Mouse (Mus musculus) ES-Bruce4 (cell line): Measurements from ENCODE around the gene Mrpl14. TPM values are rescaled to one million over a fixed set of nuclear protein-coding genes. Genes with fewer than 3 reads are reported as not detected.

Experiments used
- H3K27ac ChIP-seq: 2 replicates; pipeline ENCODE4 v1.5.1; 2012; ENCODE audit warnings: low read length, inconsistent platforms; ENCODE audit not compliant: insufficient read depth
- H3K27me3 ChIP-seq: 2 replicates; pipeline ENCODE4 v1.6.1; 2012; ENCODE audit warnings: mild to moderate bottlenecking, low read length, inconsistent platforms; ENCODE audit not compliant: control insufficient read depth, poor library complexity, insufficient read depth, severe bottlenecking
- H3K36me3 ChIP-seq: 2 replicates; pipeline ENCODE4 v1.6.1; 2012; ENCODE audit warnings: inconsistent platforms, mild to moderate bottlenecking, low read length, moderate library complexity; ENCODE audit not compliant: control insufficient read depth, poor library complexity, insufficient read depth, severe bottlenecking
- H3K4me1 ChIP-seq: one replicate; pipeline ENCODE4 v1.8.1; 2011; ENCODE audit warnings: low read length; ENCODE audit not compliant: control insufficient read depth, insufficient read depth
- H3K4me3 ChIP-seq: 2 replicates; pipeline ENCODE4 v1.5.1; 2011; ENCODE audit warnings: low read depth, mild to moderate bottlenecking, low read length
- H3K9ac ChIP-seq: 2 replicates; pipeline ENCODE4 v1.6.1; 2012; ENCODE audit warnings: low read depth, mild to moderate bottlenecking, inconsistent platforms; ENCODE audit not compliant: poor library complexity, severe bottlenecking
- H3K9me3 ChIP-seq: replicated peaks from 2 replicates; pipeline ENCODE4 v1.6.1; 2012; ENCODE audit warnings: mild to moderate bottlenecking, low read length, inconsistent platforms; ENCODE audit not compliant: control insufficient read depth, poor library complexity, insufficient read depth, severe bottlenecking
- CTCF ChIP-seq: IDR thresholded peaks from one replicate; pipeline ENCODE4 v1.8.1; 2011; ENCODE audit warnings: low read depth, low read length
- EP300 ChIP-seq: IDR thresholded peaks from 2 replicates; pipeline ENCODE4 v1.6.1; 2011; ENCODE audit warnings: low read depth, low read length; ENCODE audit not compliant: insufficient read depth
- POLR2A ChIP-seq: IDR thresholded peaks from one replicate; pipeline ENCODE4 v1.8.1; 2011; ENCODE audit warnings: low read length; ENCODE audit not compliant: insufficient read depth
- polyA plus RNA-seq: library from polyadenylated mRNA; stranded (reverse); fragments of >200 nt; gene quantifications from 2 replicates; pipeline ENCODE4 v1.2.4, GENCODE M21; 2011; ENCODE audit warnings: low read depth; ENCODE audit not compliant: missing spikeins, insufficient read depth, insufficient read length

Gene Mrpl14
- polyA plus RNA-seq, 1 experiment: 31.8 TPM

GRCm38 (mm10) chr17:45692159-45692558, 6.0 kb downstream of the Mrpl14 start:
- no peaks in the 10 kb centered on the region for H3K36me3 ChIP-seq
- no peaks in the 10 kb centered on the region for H3K9me3 ChIP-seq
- H3K9ac ChIP-seq: no peak overlapping the region

GRCm38 (mm10) chr17:45693812-45694565, 7.9 kb downstream of the Mrpl14 start:
- no peaks in the 10 kb centered on the region for H3K9me3 ChIP-seq
- H3K9ac ChIP-seq: peak overlapping the region; percentile 82; the same call in 1 of the 2 replicates
- no peak overlapping the region for H3K4me3 ChIP-seq
- H3K4me1 ChIP-seq: peaks cover 5% of the 10 kb centered on the region
- TF ChIP-seq EP300 (no peak), CTCF (no peak), POLR2A (no peak)
- H3K27me3 ChIP-seq: no peaks in the 10 kb centered on the region
- no peak overlapping the region for H3K27ac ChIP-seq
- no peaks in the 10 kb centered on the region for H3K36me3 ChIP-seq

More at GRCm38 (mm10) chr17:45692159-45692558, 6.0 kb downstream of the Mrpl14 start:
- no peaks in the 10 kb centered on the region for H3K27me3 ChIP-seq
- no peak overlapping the region for H3K4me3 ChIP-seq
- no peak overlapping the region for H3K27ac ChIP-seq
- peaks cover 5% of the 10 kb centered on the region for H3K4me1 ChIP-seq
- TF ChIP-seq CTCF: no peak
- no peak for TF ChIP-seq EP300
- no peak for TF ChIP-seq POLR2A

DNA sequence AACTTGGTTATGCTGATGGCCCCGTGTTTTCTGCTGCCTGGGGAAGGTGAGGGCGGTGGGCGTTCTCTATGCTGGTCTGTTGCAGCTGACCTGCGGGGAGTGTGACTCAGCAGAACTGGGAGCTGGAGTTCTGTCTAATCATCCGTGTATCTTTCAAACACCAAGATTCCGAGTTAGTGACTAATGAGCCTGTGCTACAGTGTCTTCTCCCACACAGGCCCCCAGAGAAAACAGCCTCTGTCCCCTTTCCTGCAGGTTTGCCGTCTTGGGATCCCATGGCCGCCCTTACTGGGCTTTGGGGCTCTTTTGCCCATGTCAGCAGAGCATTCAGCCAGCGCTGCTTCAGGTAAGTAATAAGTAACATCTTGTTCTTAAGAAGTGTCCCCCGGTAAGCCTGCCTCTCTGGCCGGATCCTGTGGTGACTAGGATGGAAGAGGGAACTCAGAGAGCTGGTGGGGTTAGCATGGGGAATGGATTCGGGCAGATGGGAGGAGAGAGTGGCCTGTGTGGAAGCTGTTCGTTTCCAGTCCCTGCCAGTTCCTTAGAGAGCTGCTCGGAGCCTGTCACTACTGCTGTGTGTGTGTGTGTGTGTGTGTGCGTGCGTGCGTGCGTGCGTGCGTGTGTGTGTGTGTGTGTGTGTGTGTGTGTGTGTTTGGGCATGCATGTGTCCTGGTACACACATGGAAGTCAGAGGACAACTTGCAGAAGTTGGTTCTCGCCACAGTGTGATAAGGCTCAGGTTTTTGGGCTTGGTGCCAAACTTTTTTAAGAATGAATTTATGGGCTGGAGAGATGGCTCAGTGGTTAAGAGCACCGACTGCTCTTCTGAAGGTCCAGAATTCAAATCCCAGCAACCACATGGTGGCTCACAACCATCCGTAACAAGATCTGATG, 9.4 kb downstream of the Mrpl14 start:
- Histone ChIP-seq H3K4me1 (peaks cover 7% of the 10 kb centered on the region), H3K27ac (peak overlapping the region; percentile 91), H3K4me3 (peak overlapping the region; percentile 57), H3K9ac (peak overlapping the region; percentile 82), H3K36me3 (no peaks in the 10 kb centered on the region), H3K9me3 (no peaks in the 10 kb centered on the region), H3K27me3 (no peaks in the 10 kb centered on the region)
- peak; percentile 73; the same call in 1 of the 2 replicates for TF ChIP-seq EP300
- no peak for TF ChIP-seq POLR2A
- no peak for TF ChIP-seq CTCF

DNA sequence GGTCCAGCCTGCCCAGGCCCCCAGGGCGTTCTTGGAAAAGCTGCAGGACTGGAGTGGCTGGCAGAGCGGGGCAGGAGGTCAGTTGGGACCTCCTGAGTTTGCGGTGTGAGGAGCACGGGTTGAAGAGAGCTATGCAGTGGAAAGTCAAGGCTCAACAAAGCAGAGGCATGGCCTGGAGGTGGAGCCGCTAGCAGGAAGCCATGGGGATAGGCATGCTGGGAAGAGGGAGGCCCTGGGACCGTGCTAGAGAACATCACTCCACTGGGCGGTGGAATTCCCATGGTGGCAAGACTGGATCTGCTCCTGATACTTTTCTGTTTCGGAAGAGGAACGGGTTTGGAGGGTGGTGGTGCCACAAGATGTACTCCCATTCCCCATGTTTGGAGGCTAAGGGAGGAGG, 10.9 kb downstream of the Mrpl14 start:
- H3K4me3 ChIP-seq: peak overlapping the region; percentile 44
- no peaks in the 10 kb centered on the region for H3K36me3 ChIP-seq
- TF ChIP-seq EP300: no peak
- no peak for TF ChIP-seq CTCF
- TF ChIP-seq POLR2A: no peak
- H3K9me3 ChIP-seq: no peaks in the 10 kb centered on the region
- H3K9ac ChIP-seq: peak overlapping the region; percentile 14; the same call in 1 of the 2 replicates
- H3K27ac ChIP-seq: no peak overlapping the region
- H3K27me3 ChIP-seq: no peaks in the 10 kb centered on the region
- H3K4me1 ChIP-seq: peaks cover 7% of the 10 kb centered on the region

- Histone ChIP-seq H3K27me3 (no peaks in the 10 kb centered on the region), H3K4me3 (no peak overlapping the region), H3K4me1 (peaks cover 7% of the 10 kb centered on the region), H3K36me3 (no peaks in the 10 kb centered on the region), H3K27ac (no peak overlapping the region), H3K9ac (no peak overlapping the region), H3K9me3 (no peaks in the 10 kb centered on the region)
- TF ChIP-seq POLR2A (no peak), CTCF (no peak), EP300 (no peak)
These were observed 12.2 kb downstream of the Mrpl14 start for GRCm38 (mm10) chr17:45698368-45698767.

DNA sequence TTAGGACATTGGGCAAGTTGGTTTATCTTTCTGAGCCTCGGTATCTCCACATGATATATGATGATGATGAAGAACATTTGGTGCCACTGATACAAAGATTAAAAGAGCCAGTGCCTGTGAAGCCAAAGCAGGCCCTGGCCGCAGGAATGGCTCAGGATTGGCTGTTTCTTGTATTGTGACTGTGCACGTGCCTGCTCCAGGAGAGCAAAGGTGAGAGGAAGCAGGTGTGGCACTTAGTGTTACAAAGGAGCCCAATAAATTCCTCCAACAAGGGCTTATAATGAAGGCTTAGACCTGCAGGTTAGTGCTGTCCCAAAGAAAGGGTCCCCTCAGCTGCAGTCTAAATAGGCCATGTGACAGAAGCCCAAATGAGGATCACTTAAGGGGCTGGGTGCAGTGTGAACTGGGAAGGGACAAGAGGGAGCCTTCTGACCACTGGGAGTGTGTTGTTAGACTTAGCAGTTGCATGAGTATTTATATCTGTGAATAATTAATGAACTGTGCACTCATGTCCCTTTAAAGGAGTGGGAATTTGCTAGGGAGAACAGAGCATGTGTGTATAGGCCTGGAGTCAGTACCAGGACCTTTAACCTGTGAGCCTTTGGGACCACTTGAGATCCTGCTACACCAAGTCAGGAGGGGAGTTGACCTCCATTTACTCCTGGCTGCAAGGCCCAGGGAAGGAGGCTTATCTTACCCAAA, 13.1 kb downstream of the Mrpl14 start:
- Histone ChIP-seq H3K9me3 (no peaks in the 10 kb centered on the region), H3K27ac (no peak overlapping the region), H3K4me3 (no peak overlapping the region), H3K27me3 (no peaks in the 10 kb centered on the region), H3K4me1 (peaks cover 7% of the 10 kb centered on the region), H3K36me3 (no peaks in the 10 kb centered on the region), H3K9ac (no peak overlapping the region)
- TF ChIP-seq POLR2A: no peak
- no peak for TF ChIP-seq CTCF
- no peak for TF ChIP-seq EP300
